Mouse (Mus musculus) CH12.LX (cell line): ENCODE results near the gene Slc25a18.

Experiments used
- CHD2 ChIP-seq: IDR thresholded peaks from 2 replicates; pipeline ENCODE4 v1.6.1; 2011; ENCODE audit warnings: low read length, improper control_type of control experiment
- CTCF ChIP-seq, 2 experiments: IDR thresholded peaks in 1 of 2; conservative IDR thresholded peaks in 1 of 2; 2 replicates each; pipeline ENCODE4 v1.5.1; 2011 to 2012; ENCODE audit warnings: low read depth in 2 of 2, low read length in 2 of 2, improper control_type of control experiment in 1 of 2, inconsistent platforms in 1 of 2, mild to moderate bottlenecking in 1 of 2, moderate library complexity in 1 of 2
- E2F4 ChIP-seq: IDR thresholded peaks from 2 replicates; pipeline ENCODE4 v1.6.1; 2011; ENCODE audit warnings: low read depth, low read length, improper control_type of control experiment; ENCODE audit not compliant: insufficient replicate concordance
- EP300 ChIP-seq: IDR thresholded peaks from 2 replicates; pipeline ENCODE4 v1.6.1; 2011; ENCODE audit warnings: low read length, improper control_type of control experiment
- KAT2A ChIP-seq: IDR thresholded peaks from 2 replicates; pipeline ENCODE4 v1.6.1; 2012; ENCODE audit warnings: low read length, improper control_type of control experiment, inconsistent platforms; ENCODE audit not compliant: insufficient replicate concordance
- MAX ChIP-seq: IDR thresholded peaks from 2 replicates; pipeline ENCODE4 v1.6.1; 2011; ENCODE audit warnings: low read length, improper control_type of control experiment
- MAZ ChIP-seq: IDR thresholded peaks from 2 replicates; pipeline ENCODE4 v1.6.1; 2012; ENCODE audit warnings: low read depth, mild to moderate bottlenecking, inconsistent platforms, low read length, improper control_type of control experiment, moderate library complexity
- POLR2A ChIP-seq: IDR thresholded peaks from 2 replicates; pipeline ENCODE4 v1.6.1; 2011; ENCODE audit warnings: low read depth, mild to moderate bottlenecking, improper control_type of control experiment, low read length
- POLR2AphosphoS2 ChIP-seq: IDR thresholded peaks from 2 replicates; pipeline ENCODE4 v1.6.1; 2011; ENCODE audit warnings: low read depth, low read length, improper control_type of control experiment
- USF1 ChIP-seq: IDR thresholded peaks from 2 replicates; pipeline ENCODE4 v1.6.1; 2014; ENCODE audit warnings: low read depth, mild to moderate bottlenecking, inconsistent platforms, low read length, improper control_type of control experiment
- USF2 ChIP-seq: conservative IDR thresholded peaks from 2 replicates; pipeline ENCODE4 v1.6.1; 2011; ENCODE audit warnings: low read depth, low read length, improper control_type of control experiment

DNA sequence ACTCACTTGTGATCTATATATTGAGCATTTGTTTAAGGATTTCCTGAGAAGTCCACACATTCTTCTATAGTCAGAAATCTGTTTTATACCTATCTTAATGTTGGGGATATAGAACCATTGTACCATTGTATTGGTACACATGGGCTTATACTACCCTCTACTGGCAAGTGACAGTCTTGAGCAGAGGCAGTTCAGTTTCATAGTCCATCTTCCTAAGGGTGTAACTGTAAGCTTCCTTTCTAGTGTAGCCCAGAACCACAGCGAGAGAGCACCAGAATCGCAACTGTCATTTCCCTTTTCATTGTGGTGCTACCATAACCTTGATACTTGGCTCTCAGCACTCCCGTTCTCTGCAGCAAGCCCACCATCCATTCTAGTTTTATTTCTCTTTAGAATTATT, 36.8 kb upstream of the Slc25a18 start:
- TF ChIP-seq MAZ (no peak), KAT2A (no peak), E2F4 (no peak), EP300 (no peak), CTCF (conservative IDR thresholded peaks at IDR 0.05 in 1 of 2, IDR thresholded peaks at IDR 0.05 in 1 of 2; ENCODE audit: low read depth in 2 of 2, low read length in 2 of 2) (peak; percentile 48 to 91; a peak in 3 of 4 replicates), POLR2AphosphoS2 (no peak), USF2 (no peak), POLR2A (no peak), USF1 (no peak), CHD2 (no peak), MAX (no peak)
